Mouse (Mus musculus) CD4-positive, CD25-positive, alpha-beta regulatory T cell, adult 4 months (primary cell): Measurements from ENCODE around the gene Aff3. TPM values are rescaled to one million over a fixed set of nuclear protein-coding genes. Genes with fewer than 3 reads are reported as not detected.

Experiments used
- ATAC-seq: one replicate; pipeline ENCODE4 v1.8.0; 2017
- polyA plus RNA-seq, 2 experiments: library from polyadenylated mRNA; unstranded; fragments of 100-300 nt; shearing (Covaris generic); gene quantifications; one replicate each; pipeline ENCODE4 v1.2.1; 2017

Gene Aff3
- polyA plus RNA-seq, 2 experiments from 2014 or later = 11.9 to 15.1 TPM

- ATAC-seq = peak; percentile 67
These were observed 7.1 kb downstream of the Aff3 start for GRCm38 (mm10) chr1:38657606-38658005.

DNA sequence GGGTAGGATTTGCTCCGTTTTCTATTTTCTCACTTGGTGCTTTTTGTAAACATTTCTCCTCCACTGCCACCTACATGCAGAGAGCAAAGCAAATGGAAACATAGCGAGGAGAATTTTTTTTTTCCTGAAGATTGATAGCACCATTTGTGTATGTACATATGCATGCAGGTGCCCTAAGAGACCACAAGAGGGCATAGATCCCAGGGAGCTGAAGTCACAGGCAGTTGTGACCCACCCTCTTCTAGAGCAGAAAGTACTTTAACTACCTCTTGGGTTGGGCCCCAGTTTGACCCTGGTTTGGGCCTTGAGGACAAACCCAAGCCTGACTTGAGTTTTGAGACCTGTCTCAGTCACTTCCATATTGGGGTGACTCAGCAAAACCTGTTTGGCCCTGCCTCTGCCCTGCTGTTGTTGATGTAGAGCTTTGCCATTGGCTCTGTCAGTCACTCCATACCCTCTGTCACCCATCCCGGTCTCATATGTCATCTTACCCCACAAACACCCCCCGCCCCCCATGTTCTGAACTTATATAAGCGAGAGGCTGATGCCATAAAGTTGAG lies 9.7 kb downstream of the Aff3 start:
- ATAC-seq = no peak

DNA sequence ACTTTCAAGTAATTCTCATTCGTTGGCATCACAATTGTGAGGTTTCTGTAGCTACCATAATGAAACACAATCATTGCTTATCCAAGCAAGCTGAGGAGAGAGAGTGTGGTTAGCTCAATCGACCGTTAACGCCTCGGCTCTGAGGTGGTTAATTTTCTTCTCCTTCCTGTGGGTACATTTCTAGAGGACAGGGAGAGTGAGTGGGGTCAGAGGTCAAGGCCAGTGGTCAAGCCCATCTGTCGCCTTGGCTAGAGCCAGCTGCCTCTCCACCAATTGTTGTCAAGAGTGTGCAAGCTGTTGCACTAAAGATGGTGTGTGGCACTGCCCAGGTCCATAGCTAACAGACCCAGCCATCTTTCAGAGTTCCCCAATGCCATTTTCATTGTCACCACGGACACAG lies 14.7 kb downstream of the Aff3 start:
- ATAC-seq = no peak

DNA sequence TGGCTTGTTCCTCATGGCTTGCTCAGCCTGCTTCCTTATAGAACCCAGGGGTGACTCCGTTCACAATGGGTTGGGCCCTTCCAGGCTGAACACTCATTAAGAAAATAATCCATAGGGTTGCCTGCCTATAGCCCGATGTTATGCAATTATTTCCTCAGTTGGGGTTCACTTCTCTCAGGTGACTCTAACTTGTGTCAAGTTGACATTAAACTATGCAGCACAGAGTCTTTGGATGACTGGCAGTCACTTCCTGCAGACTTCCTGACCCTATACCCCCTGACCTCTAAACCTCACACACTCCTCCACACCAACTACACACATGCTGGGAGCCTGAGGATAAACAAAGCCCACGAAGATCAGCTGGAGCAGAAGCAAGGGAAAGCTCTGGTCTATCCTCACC lies 15.6 kb downstream of the Aff3 start:
- ATAC-seq = no peak

DNA sequence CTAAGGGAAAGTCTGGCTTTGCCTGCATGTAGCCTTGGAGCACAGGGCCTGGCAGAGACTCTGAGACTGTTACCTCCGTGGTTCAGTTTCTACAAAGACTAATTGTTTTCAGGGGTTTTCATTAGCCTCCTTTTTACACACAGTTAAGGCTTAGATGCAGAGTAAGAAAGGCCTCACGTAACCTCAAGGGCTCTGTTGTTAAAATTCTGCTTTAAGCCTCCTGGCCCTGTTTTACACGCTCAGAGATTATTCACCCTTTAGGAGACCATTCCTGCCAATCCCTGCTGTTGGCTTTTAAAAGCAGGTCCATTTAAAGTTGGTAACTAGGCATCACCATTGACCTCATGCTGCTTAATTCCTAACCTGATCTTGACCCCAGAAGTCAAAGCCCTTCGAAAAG lies 22.5 kb downstream of the Aff3 start:
- ATAC-seq = no peak

- ATAC-seq = no peak
These were observed 25.1 kb downstream of the Aff3 start for GRCm38 (mm10) chr1:38639669-38640068.

- ATAC-seq = no peak
These were observed 29.2 kb downstream of the Aff3 start for GRCm38 (mm10) chr1:38635596-38635995.

- ATAC-seq = no peak
These were observed 30.7 kb downstream of the Aff3 start for GRCm38 (mm10) chr1:38634081-38634480.

DNA sequence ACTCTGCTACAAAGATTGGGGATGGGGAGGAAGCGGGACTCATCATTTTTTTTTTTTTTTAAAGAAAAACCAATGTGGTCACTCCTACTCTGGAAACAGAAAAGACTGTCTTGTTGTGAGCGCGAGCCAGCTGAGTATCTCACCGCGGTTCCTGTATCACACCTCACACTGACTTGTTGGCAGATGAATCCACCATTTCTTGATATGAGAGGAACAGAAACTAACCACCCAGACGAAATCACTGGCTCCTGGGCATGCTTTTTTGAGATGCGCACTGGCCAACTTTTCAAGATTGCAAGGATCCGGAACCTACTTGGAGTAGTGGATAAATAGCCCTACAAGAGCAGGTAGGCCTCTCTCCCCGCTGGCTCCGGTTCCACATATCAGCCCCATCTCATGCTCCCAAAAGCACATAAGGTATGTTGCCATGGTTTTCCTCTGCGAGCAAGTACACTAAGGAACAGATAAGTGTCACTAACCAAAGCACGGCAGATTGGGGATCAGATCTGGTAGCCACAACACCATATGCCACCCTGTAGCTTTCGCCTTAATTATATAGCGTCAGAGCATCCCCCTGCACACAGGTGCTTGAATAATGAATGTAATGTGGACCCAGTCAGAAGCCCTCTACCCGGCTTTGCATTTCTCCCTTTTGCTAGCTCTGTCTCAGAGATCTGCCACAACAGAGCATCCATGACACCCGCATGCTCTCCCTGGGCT lies 32.1 kb downstream of the Aff3 start:
- ATAC-seq = no peak

DNA sequence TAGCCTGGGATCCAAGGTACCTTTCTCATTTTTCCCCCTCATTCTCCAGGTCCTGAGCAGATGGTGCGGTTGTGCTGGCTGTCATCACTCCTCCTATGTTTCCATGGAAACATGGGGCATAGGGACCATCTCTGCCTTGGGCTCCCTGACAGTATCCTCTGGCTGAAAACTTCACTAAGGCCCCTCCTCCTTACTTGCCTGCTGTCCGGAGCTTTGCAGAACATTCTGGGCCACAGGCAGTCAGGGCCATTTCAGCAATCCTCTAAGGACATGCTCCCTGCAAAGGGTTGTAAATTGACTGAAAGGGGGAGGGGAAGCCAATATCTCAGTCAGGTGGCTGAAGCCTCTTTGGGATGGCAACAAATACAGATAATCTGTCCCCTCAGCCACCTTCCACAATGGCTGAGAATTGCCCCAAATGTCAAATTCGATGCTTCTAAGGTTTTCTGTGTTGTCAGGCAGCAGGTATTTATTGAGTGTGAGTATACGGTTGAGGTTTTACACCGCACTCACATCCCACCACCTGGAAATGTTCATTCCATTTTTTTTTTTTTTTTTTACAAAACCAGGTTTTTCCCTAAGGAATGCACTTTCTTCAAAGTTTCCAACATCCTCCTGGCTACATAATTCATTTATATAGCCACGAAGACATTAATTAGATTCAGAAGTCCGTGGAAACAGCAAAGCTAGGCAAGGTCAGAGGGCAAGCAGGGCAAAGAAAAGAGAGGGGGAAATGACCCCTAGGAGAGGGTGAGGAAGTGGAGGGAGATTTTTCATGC lies 33.1 kb downstream of the Aff3 start:
- ATAC-seq = no peak

DNA sequence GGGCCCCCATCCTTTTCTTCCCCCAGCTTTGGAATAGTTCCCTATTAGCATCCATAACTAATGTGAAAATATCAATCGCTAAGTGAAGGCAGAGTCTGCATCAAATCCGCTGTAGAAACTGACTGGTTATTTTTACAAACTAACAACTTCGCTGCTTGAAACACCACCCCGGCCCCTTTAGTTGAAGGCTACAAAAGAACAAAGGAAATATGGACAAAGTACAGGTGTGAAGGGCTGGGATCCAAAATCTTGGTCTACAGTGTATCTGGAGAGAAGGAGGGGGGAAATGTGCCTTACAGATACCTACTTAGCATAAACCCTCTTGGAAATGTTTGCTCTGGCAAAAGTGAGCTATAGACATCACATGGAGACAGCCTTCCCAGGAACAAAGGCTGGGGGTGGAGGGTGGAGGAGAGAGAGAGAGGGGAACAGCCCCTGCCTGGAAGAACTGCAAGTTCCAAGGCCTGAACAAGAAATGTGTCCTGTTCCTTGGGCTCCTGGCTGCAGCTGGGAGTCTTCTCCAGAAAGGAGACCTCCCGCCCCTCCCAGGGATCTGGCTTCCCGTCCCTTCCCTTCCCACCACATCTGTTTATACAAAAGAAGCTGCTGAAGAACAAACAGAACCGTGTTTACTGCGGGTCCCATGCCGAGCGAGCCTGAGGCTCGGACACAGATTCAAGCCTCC lies 35.7 kb downstream of the Aff3 start:
- no peak for ATAC-seq

- ATAC-seq = no peak
These were observed 36.3 kb downstream of the Aff3 start for GRCm38 (mm10) chr1:38628426-38628825.

GRCm38 (mm10) chr1:38627683-38628361 lies 36.9 kb downstream of the Aff3 start:
- ATAC-seq = no peak

- ATAC-seq = peak; percentile 51
These were observed 37.8 kb downstream of the Aff3 start for GRCm38 (mm10) chr1:38626739-38627661.

DNA sequence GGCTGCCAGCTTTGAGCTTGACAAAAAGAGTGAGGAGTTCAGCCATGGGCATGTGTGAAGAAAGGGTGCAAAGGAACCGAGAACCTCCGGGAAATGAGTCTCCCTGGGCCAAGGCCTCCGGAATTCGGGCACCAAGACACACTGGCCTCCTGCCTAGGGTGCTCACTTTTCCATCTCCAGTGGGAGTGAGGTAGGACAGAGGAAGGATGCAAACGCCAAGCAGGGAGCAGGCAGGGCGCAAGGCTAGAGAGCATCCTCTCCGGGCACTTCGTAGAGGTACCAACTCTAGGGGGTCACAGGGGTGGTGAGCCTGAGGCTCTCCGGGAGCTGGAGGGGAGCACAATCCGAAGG lies 38.4 kb downstream of the Aff3 start:
- ATAC-seq = no peak

DNA sequence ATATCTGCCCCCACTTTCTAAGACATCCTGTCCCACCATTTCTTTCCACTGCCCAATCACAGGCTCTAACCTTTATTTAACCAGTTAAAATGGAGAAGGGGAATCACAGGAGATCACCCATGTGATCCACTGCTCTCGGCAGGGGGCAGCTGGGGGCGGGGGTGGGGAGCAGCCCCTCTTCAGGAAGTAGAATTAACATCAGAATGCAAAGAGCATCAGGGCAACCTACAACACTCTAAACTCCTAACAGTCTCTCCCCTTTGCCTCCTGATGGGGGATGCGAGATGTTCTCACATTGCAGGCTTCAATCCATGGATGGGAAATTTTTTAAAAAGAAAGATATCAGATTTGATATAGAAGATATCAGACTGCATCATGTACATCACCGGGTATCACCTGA lies 42.9 kb downstream of the Aff3 start:
- ATAC-seq = no peak

DNA sequence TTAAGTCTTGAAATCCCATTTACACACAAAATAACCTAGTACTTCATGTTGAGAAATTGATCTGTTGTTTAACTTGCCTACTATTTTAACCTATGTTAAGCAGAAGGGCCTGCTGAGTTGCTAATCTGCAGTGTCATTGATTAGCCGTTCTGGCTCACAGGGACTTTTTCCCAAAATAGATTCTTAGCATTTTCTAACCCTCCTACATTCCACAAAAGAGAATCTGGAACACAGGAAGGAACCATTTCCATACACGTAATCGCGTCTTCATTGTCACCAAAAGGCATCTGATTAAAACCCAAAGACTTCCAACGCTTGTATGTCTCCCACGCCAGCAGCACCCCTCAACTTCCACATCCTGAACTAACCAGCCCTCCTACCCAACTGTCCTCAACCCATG lies 44.4 kb downstream of the Aff3 start:
- ATAC-seq = no peak

DNA sequence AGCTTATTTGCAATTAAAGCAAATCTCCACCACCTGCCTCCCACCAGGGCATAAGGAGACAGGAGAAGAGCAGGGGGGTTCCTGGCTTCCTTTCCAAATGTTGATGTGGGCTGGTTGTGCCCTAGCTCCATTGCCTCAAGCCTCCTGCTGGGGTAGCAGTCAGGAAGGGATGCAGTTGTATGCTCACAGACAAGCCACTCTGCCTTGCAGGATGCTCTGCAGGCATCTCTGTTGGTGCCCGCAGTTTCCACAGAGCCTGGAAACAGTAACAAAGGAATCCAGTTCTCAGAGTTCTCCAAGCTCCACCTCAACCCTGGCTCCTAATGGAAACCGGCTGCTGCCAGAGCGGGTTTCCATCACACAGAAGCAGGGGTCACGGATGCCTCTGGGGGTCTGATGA lies 58.0 kb downstream of the Aff3 start:
- ATAC-seq = no peak

DNA sequence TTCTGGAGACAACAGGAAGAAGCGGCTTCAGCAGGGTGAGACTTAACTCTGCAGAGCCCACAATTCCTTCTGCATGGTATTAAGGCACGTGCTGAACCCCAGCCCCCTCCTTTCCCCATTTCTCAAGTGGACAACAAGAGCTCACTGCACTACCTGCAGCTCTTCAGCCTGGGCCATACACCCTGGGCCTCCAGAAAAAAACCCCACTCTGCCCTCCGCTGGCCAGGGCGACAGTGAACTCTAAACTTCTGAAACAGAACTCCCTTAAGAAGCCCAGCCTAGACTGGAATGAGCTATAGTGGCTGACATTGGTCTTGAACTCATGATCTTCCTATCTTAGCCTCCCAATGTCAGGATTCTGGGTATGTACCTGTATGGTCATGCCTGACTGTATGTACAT lies 59.3 kb downstream of the Aff3 start:
- no peak for ATAC-seq

GRCm38 (mm10) chr1:38604611-38605010 lies 60.1 kb downstream of the Aff3 start:
- no peak for ATAC-seq

GRCm38 (mm10) chr1:38601802-38602508 lies 62.8 kb downstream of the Aff3 start:
- peak; percentile 64 for ATAC-seq
